Mouse (Mus musculus): ENCODE measurements at regions not wholly inside any gene's neighbourhood (a gene's known extent, or its start where the extent isn't known, plus 50 kb on each side); places are given as distances from the start of the nearest gene placed in this dataset.

- Histone ChIP-seq H3K27ac (ENCODE audit: low read depth, low read length) (no peak overlapping the region), H3K27me3 (ENCODE audit: control insufficient read depth, insufficient read depth, low read length) (no peaks in the 10 kb centered on the region), H3K9ac (ENCODE audit: low read length) (no peak overlapping the region), H3K4me2 (ENCODE audit: low read depth) (no peak overlapping the region), H3K4me1 (ENCODE audit: control insufficient read depth, insufficient read depth, low read length) (no peaks in the 10 kb centered on the region), H3K4me3 (ENCODE audit: low read depth, low read length) (no peak overlapping the region), H3K36me3 (ENCODE audit: control insufficient read depth, insufficient read depth, low read length) (no peaks in the 10 kb centered on the region), H3K9me3 (ENCODE audit: control insufficient read depth, low read length) (no peaks in the 10 kb centered on the region)
- DNase-seq (ENCODE audit: low spot score) (no peak), ATAC-seq (ENCODE audit: insufficient read depth, low FRiP score, low TSS enrichment) (no peak)
- 48% methylated on average over 6 of the region's 6 CpGs for WGBS
Observed at GRCm38 (mm10) chr17:44336842-44337241, 148.5 kb downstream of the Clic5 start.

- no peak overlapping the region for H3K4me3 ChIP-seq (ENCODE audit: low read depth, low read length)
- DNase-seq (ENCODE audit: low spot score) = no peak
- WGBS = 88% methylated on average over 5 of the region's 5 CpGs
- no peak for ATAC-seq (ENCODE audit: insufficient read depth, low FRiP score, low TSS enrichment)
- no peaks in the 10 kb centered on the region for H3K9me3 ChIP-seq (ENCODE audit: control insufficient read depth, low read length)
- H3K27ac ChIP-seq (ENCODE audit: low read depth, low read length) = no peak overlapping the region
- no peak overlapping the region for H3K4me2 ChIP-seq (ENCODE audit: low read depth)
- no peaks in the 10 kb centered on the region for H3K27me3 ChIP-seq (ENCODE audit: control insufficient read depth, insufficient read depth, low read length)
- H3K4me1 ChIP-seq (ENCODE audit: control insufficient read depth, insufficient read depth, low read length) = no peaks in the 10 kb centered on the region
- H3K9ac ChIP-seq (ENCODE audit: low read length) = no peak overlapping the region
- no peaks in the 10 kb centered on the region for H3K36me3 ChIP-seq (ENCODE audit: control insufficient read depth, insufficient read depth, low read length)
Observed at GRCm38 (mm10) chr17:44337253-44337652, 148.9 kb downstream of the Clic5 start.

- Histone ChIP-seq H3K4me3 (ENCODE audit: low read depth, low read length) (no peak overlapping the region), H3K36me3 (ENCODE audit: control insufficient read depth, insufficient read depth, low read length) (no peaks in the 10 kb centered on the region), H3K9ac (ENCODE audit: low read length) (no peak overlapping the region), H3K4me1 (ENCODE audit: control insufficient read depth, insufficient read depth, low read length) (no peaks in the 10 kb centered on the region), H3K4me2 (ENCODE audit: low read depth) (no peak overlapping the region), H3K27ac (ENCODE audit: low read depth, low read length) (no peak overlapping the region), H3K27me3 (ENCODE audit: control insufficient read depth, insufficient read depth, low read length) (no peaks in the 10 kb centered on the region), H3K9me3 (ENCODE audit: control insufficient read depth, low read length) (no peaks in the 10 kb centered on the region)
- ATAC-seq (ENCODE audit: insufficient read depth, low FRiP score, low TSS enrichment) (no peak), DNase-seq (ENCODE audit: low spot score) (no peak)
- 92% methylated on average over 2 of the region's 2 CpGs for WGBS
Observed at GRCm38 (mm10) chr17:44344542-44344941, 156.2 kb downstream of the Clic5 start.

- Histone ChIP-seq H3K4me2 (ENCODE audit: low read depth) (no peak overlapping the region), H3K9ac (ENCODE audit: low read length) (no peak overlapping the region), H3K4me3 (ENCODE audit: low read depth, low read length) (no peak overlapping the region), H3K4me1 (ENCODE audit: control insufficient read depth, insufficient read depth, low read length) (no peaks in the 10 kb centered on the region), H3K9me3 (ENCODE audit: control insufficient read depth, low read length) (no peaks in the 10 kb centered on the region), H3K27me3 (ENCODE audit: control insufficient read depth, insufficient read depth, low read length) (no peaks in the 10 kb centered on the region), H3K27ac (ENCODE audit: low read depth, low read length) (no peak overlapping the region), H3K36me3 (ENCODE audit: control insufficient read depth, insufficient read depth, low read length) (no peaks in the 10 kb centered on the region)
- ATAC-seq (ENCODE audit: insufficient read depth, low FRiP score, low TSS enrichment) (no peak), DNase-seq (ENCODE audit: low spot score) (no peak)
- WGBS = 89% methylated on average over 2 of the region's 2 CpGs
Observed at GRCm38 (mm10) chr17:44345374-44345773, 157.0 kb downstream of the Clic5 start.

- no peak overlapping the region for H3K4me3 ChIP-seq (ENCODE audit: low read depth, low read length)
- no peaks in the 10 kb centered on the region for H3K27me3 ChIP-seq (ENCODE audit: control insufficient read depth, insufficient read depth, low read length)
- H3K4me1 ChIP-seq (ENCODE audit: control insufficient read depth, insufficient read depth, low read length) = no peaks in the 10 kb centered on the region
- H3K27ac ChIP-seq (ENCODE audit: low read depth, low read length) = no peak overlapping the region
- DNase-seq (ENCODE audit: low spot score) = no peak
- WGBS = 60% methylated on average over 20 of the region's 20 CpGs
- no peak overlapping the region for H3K4me2 ChIP-seq (ENCODE audit: low read depth)
- no peak overlapping the region for H3K9ac ChIP-seq (ENCODE audit: low read length)
- H3K36me3 ChIP-seq (ENCODE audit: control insufficient read depth, insufficient read depth, low read length) = no peaks in the 10 kb centered on the region
- no peaks in the 10 kb centered on the region for H3K9me3 ChIP-seq (ENCODE audit: control insufficient read depth, low read length)
- no peak for ATAC-seq (ENCODE audit: insufficient read depth, low FRiP score, low TSS enrichment)
Observed at GRCm38 (mm10) chr17:44350201-44350948, 162.0 kb downstream of the Clic5 start.

GRCm38 (mm10) chr17:44350949-44351244, 162.5 kb downstream of the Clic5 start:
- H3K27me3 ChIP-seq (ENCODE audit: control insufficient read depth, insufficient read depth, low read length) = no peaks in the 10 kb centered on the region
- no peak for DNase-seq (ENCODE audit: low spot score)
- H3K9ac ChIP-seq (ENCODE audit: low read length) = no peak overlapping the region
- H3K36me3 ChIP-seq (ENCODE audit: control insufficient read depth, insufficient read depth, low read length) = no peaks in the 10 kb centered on the region
- no peak overlapping the region for H3K4me3 ChIP-seq (ENCODE audit: low read depth, low read length)
- H3K27ac ChIP-seq (ENCODE audit: low read depth, low read length) = no peak overlapping the region
- 87% methylated on average over 4 of the region's 4 CpGs for WGBS
- no peaks in the 10 kb centered on the region for H3K4me1 ChIP-seq (ENCODE audit: control insufficient read depth, insufficient read depth, low read length)
- no peak overlapping the region for H3K4me2 ChIP-seq (ENCODE audit: low read depth)
- H3K9me3 ChIP-seq (ENCODE audit: control insufficient read depth, low read length) = no peaks in the 10 kb centered on the region
- no peak for ATAC-seq (ENCODE audit: insufficient read depth, low FRiP score, low TSS enrichment)

- Histone ChIP-seq H3K4me1 (ENCODE audit: control insufficient read depth, insufficient read depth, low read length) (no peaks in the 10 kb centered on the region), H3K9ac (ENCODE audit: low read length) (no peak overlapping the region), H3K36me3 (ENCODE audit: control insufficient read depth, insufficient read depth, low read length) (no peaks in the 10 kb centered on the region), H3K27me3 (ENCODE audit: control insufficient read depth, insufficient read depth, low read length) (no peaks in the 10 kb centered on the region), H3K4me2 (ENCODE audit: low read depth) (no peak overlapping the region), H3K27ac (ENCODE audit: low read depth, low read length) (no peak overlapping the region), H3K9me3 (ENCODE audit: control insufficient read depth, low read length) (no peaks in the 10 kb centered on the region), H3K4me3 (ENCODE audit: low read depth, low read length) (no peak overlapping the region)
- DNase-seq (ENCODE audit: low spot score) (peak; percentile 49), ATAC-seq (ENCODE audit: insufficient read depth, low FRiP score, low TSS enrichment) (peak; percentile 61; the same call in 1 of the 2 replicates)
- 35% methylated on average over 13 of the region's 13 CpGs for WGBS
Observed at GRCm38 (mm10) chr17:44351499-44352117, 163.2 kb downstream of the Clic5 start.

- Histone ChIP-seq H3K9me3 (ENCODE audit: control insufficient read depth, low read length) (no peaks in the 10 kb centered on the region), H3K4me3 (ENCODE audit: low read depth, low read length) (no peak overlapping the region), H3K4me1 (ENCODE audit: control insufficient read depth, insufficient read depth, low read length) (no peaks in the 10 kb centered on the region), H3K4me2 (ENCODE audit: low read depth) (no peak overlapping the region), H3K9ac (ENCODE audit: low read length) (no peak overlapping the region), H3K27me3 (ENCODE audit: control insufficient read depth, insufficient read depth, low read length) (no peaks in the 10 kb centered on the region), H3K27ac (ENCODE audit: low read depth, low read length) (no peak overlapping the region), H3K36me3 (ENCODE audit: control insufficient read depth, insufficient read depth, low read length) (no peaks in the 10 kb centered on the region)
- 71% methylated on average over 13 of the region's 13 CpGs for WGBS
- DNase-seq (ENCODE audit: low spot score) = no peak
- no peak for ATAC-seq (ENCODE audit: insufficient read depth, low FRiP score, low TSS enrichment)
Observed at GRCm38 (mm10) chr17:44352142-44352541, 163.8 kb downstream of the Clic5 start.

- H3K4me1 ChIP-seq (ENCODE audit: control insufficient read depth, insufficient read depth, low read length) = no peaks in the 10 kb centered on the region
- no peak for ATAC-seq (ENCODE audit: insufficient read depth, low FRiP score, low TSS enrichment)
- WGBS = 88% methylated on average over 4 of the region's 4 CpGs
- no peaks in the 10 kb centered on the region for H3K36me3 ChIP-seq (ENCODE audit: control insufficient read depth, insufficient read depth, low read length)
- no peak overlapping the region for H3K4me2 ChIP-seq (ENCODE audit: low read depth)
- no peaks in the 10 kb centered on the region for H3K27me3 ChIP-seq (ENCODE audit: control insufficient read depth, insufficient read depth, low read length)
- H3K27ac ChIP-seq (ENCODE audit: low read depth, low read length) = no peak overlapping the region
- no peak overlapping the region for H3K4me3 ChIP-seq (ENCODE audit: low read depth, low read length)
- H3K9ac ChIP-seq (ENCODE audit: low read length) = no peak overlapping the region
- no peaks in the 10 kb centered on the region for H3K9me3 ChIP-seq (ENCODE audit: control insufficient read depth, low read length)
- DNase-seq (ENCODE audit: low spot score) = no peak
Observed at GRCm38 (mm10) chr17:44363111-44363510, 174.7 kb downstream of the Clic5 start.

Data from neural tube, embryonic 11.5 days (tissue).